Mouse (Mus musculus) stomach, embryonic 16.5 days (tissue): ENCODE data around the gene Cacybp. TPM values are rescaled to one million over a fixed set of nuclear protein-coding genes. Genes with fewer than 3 reads are reported as not detected.

Experiments used
- ATAC-seq: fragments of 200-750 bp; cut with Nextera tagmentation; 2 replicates; pipeline ENCODE4 v1.8.0; 2017; ENCODE audit warnings: moderate number of reproducible peaks, moderate TSS enrichment; ENCODE audit not compliant: insufficient read depth, low FRiP score
- H3K27ac ChIP-seq: fragments of 300-500 bp; sonication (generic); 2 replicates; pipeline ENCODE4 v1.5.1; 2014; ENCODE audit warnings: low read length
- H3K27me3 ChIP-seq: fragments of 300-500 bp; sonication (generic); 2 replicates; pipeline ENCODE4 v1.6.1; 2014; ENCODE audit warnings: low read length, control low read depth, mixed read lengths; ENCODE audit not compliant: control insufficient read depth, insufficient read depth
- H3K36me3 ChIP-seq: fragments of 300-500 bp; sonication (generic); 2 replicates; pipeline ENCODE4 v1.6.1; 2014; ENCODE audit warnings: low read length; ENCODE audit not compliant: control insufficient read depth, insufficient read depth
- H3K4me1 ChIP-seq: fragments of 300-500 bp; sonication (generic); 2 replicates; pipeline ENCODE4 v1.6.1; 2014; ENCODE audit warnings: low read length, control low read depth, mixed read lengths; ENCODE audit not compliant: control insufficient read depth, insufficient read depth
- H3K4me2 ChIP-seq: fragments of 300-500 bp; sonication (generic); 2 replicates; pipeline ENCODE4 v1.6.1; 2014; ENCODE audit warnings: low read depth, low read length, mixed read lengths
- H3K4me3 ChIP-seq: fragments of 300-500 bp; sonication (generic); replicated peaks from 2 replicates; pipeline ENCODE4 v1.5.1; 2014; ENCODE audit warnings: mild to moderate bottlenecking, low read length
- H3K9ac ChIP-seq: fragments of 300-500 bp; sonication (generic); 2 replicates; pipeline ENCODE4 v1.6.1; 2014; ENCODE audit warnings: low read length
- H3K9me3 ChIP-seq: fragments of 300-500 bp; sonication (generic); replicated peaks from 2 replicates; pipeline ENCODE4 v1.6.1; 2016; ENCODE audit warnings: low read length, control low read depth; ENCODE audit not compliant: control insufficient read depth
- WGBS: fragments of 180-500 bp; shearing (Covaris S2); extraction: QIAGEN DNeasy Blood & Tissue Kit; methylation state at CpG from one replicate; pipeline ENCODE4 v1.1.7; 2014; 5-methylcytosine and 5-hydroxymethylcytosine counted together
- polyA plus RNA-seq: library from polyadenylated mRNA; unstranded; fragments of >200 nt; fragmentation: Nextera tagmentation; extraction: Ambion mirVana; gene quantifications from 2 replicates; pipeline ENCODE4 v1.2.1, GENCODE M21; 2015

Gene Cacybp
- polyA plus RNA-seq = 173 and 189 TPM in 2 replicates

DNA sequence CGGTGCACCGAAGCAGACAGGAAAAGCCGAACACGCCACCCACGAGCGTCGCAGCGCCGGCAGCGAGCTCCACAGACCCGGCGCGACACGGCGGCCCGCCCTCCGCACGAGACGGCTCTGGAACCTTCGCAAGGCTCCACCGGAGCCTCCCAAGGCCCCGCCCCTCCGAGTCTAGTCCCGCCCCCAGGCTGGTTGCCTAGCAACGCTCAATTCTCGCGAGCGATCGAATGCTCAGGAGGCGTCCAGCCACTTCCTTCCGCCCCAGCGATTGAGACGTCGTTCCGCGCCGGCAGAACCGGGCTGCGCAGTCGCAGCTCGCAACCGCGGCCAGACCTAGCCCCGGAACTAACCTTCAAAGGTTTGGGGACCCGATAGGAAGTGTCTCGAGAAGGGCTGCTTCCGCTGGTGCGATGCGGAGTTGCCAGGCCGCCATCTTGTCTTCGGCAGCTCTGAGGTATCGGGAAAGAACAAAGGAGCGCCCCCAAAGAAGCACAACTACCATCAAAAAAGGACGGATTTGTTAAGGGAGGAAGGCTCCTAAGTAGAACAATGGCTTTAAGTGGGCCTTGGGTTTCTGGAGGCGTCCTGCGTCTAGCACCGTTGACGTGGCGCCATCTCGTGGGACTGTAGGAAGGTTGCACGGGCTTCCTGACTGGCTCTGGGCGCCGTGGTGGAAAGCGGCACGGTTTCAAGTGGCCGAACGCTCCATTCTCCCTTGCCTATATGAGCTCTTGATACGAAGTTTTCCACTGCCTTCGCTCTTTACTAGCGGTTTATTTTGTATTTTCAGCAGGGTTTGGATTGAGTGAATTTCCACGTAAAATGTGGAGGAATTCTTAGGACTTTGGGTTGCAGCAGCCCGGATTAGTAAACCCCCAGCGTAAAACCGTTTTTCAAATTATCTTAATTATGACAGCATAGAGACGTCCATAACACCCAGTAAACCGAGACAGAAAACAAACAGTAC, at the start of gene Cacybp:
Gene Cacybp (minus strand): TSS at position 173 of the 967 bp plus-strand sequence.
- no peaks in the 10 kb centered on the region for H3K9me3 ChIP-seq
- no peaks in the 10 kb centered on the region for H3K36me3 ChIP-seq
- no peaks in the 10 kb centered on the region for H3K27me3 ChIP-seq
- H3K4me2 ChIP-seq = peak within 1 kb of the TSS; percentile 70
- under 1% methylated on average over 76 of the region's 76 CpGs for WGBS
- H3K27ac ChIP-seq = peak within 1 kb of the TSS; percentile 98
- peak within 1 kb of the TSS; percentile 95 for H3K9ac ChIP-seq
- H3K4me1 ChIP-seq = peaks cover 16% of the 10 kb centered on the region
- H3K4me3 ChIP-seq = peak within 1 kb of the TSS; percentile 96
- ATAC-seq = peak; percentile 99

DNA sequence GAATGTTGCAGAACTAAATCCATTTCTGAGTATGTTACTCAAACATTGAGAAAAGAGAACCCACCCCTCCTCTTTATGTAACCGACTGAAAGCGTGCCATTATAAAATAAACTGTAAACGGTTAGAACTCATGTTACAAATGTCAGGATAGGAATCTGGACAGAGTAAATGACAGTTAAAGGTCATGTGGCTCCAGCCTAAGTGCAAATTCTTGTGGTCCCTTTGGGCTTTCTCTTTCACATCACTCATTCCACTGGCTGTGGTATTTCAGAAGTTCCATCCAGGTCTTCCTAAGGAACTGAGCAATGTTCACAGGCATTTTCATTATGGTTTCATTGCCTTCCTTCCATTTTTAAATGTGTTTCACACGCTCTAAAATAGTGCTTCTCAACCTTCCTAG, 49.7 kb upstream of the Cacybp start:
- Histone ChIP-seq H3K9ac (no peak overlapping the region), H3K4me2 (no peak overlapping the region), H3K36me3 (no peaks in the 10 kb centered on the region), H3K4me1 (peaks cover 10% of the 10 kb centered on the region), H3K9me3 (no peaks in the 10 kb centered on the region), H3K27ac (no peak overlapping the region), H3K4me3 (no peak overlapping the region), H3K27me3 (no peaks in the 10 kb centered on the region)
- no peak for ATAC-seq
- 44% methylated on average over 4 of the region's 4 CpGs for WGBS

DNA sequence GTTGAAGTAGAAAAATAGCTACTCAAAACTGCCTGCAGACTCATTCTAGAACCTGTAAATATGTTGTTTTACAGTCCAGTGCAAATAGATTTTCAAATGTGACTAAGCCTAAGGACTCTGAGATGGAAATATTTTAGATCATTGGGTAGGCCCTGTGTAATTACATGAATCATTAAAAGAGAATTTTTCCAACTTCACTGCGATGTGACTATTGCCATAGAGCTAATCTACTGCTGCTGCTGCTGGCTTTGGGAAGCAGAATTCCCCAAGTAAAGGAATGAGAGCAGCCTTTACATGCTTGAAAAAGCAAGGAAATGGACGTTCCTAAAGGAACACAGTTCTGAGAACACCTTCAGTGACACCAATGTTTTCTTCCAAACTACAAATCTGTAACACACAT, 49.2 kb upstream of the Cacybp start:
- Histone ChIP-seq H3K9me3 (no peaks in the 10 kb centered on the region), H3K4me1 (peaks cover 10% of the 10 kb centered on the region), H3K27ac (no peak overlapping the region), H3K36me3 (no peaks in the 10 kb centered on the region), H3K27me3 (no peaks in the 10 kb centered on the region), H3K4me3 (no peak overlapping the region), H3K4me2 (no peak overlapping the region), H3K9ac (no peak overlapping the region)
- 72% methylated on average over 2 of the region's 2 CpGs for WGBS
- no peak for ATAC-seq

DNA sequence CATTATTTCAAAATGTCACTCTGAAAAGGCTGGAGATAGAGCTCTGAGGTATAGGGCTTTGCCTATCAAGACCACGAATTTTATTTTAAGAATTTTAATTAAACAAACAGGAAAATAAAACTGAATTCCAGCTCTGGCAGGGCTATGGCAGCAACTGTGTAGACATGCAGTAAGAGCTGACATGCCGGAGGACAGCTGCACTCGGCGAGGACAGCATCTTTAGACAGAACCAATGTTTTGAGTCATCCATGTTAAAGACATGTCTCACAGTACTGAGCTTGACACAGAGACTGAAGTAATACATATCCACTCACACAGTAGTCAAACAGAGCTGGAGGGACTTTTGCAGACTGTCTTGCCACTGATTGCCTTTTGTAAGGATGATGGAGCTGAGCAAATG, 47.9 kb upstream of the Cacybp start:
- 74% methylated on average over 4 of the region's 4 CpGs for WGBS
- ATAC-seq = no peak
- Histone ChIP-seq H3K4me3 (no peak overlapping the region), H3K9ac (no peak overlapping the region), H3K4me2 (no peak overlapping the region), H3K36me3 (no peaks in the 10 kb centered on the region), H3K4me1 (peaks cover 10% of the 10 kb centered on the region), H3K27ac (no peak overlapping the region; the same call in 1 of the 2 replicates), H3K27me3 (no peaks in the 10 kb centered on the region), H3K9me3 (no peaks in the 10 kb centered on the region)

DNA sequence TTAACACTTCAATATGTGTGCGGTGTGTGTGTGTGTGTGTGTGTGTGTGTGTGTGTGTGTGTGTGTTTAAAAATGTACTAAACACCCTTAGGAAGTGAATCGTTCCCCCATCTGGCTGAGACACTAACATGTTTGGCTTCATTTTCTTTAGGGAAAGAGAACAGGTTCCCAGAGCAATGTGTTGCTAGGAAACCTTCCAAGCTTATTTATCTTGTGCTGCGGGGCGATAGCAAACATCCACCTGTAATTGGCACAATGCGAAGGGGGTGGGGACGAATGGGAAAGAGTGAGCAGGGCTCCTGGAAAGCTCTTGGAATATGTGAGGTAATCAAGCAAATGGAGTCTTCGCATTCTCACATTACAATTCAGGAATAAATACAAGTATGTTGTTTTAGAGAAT, 47.2 kb upstream of the Cacybp start:
- no peak overlapping the region for H3K4me2 ChIP-seq
- H3K36me3 ChIP-seq = no peaks in the 10 kb centered on the region
- no peak overlapping the region for H3K9ac ChIP-seq
- 36% methylated on average over 7 of the region's 7 CpGs for WGBS
- H3K4me3 ChIP-seq = no peak overlapping the region
- H3K27me3 ChIP-seq = no peaks in the 10 kb centered on the region
- peaks cover 10% of the 10 kb centered on the region for H3K4me1 ChIP-seq
- H3K27ac ChIP-seq = no peak overlapping the region
- ATAC-seq = peak; percentile 86; the same call in 1 of the 2 replicates
- no peaks in the 10 kb centered on the region for H3K9me3 ChIP-seq

DNA sequence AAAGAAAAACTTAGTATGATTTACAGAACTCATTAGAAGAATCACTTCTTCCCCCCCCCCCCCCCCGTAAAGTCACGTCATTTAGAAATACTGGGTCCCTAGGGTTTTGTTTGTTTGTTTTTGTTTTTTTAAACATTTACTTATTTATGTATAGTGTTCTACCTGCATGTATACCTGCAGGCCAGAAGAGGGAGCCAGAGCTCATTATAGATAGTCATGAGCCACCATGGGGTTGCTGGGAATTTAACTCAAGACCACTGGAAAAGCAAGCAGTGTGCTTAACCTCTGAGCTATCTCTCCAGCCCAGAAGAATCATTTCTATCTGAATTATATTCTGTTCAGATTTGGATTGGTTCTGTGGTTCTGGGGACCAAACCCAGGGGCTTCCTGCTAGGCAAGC, 40.4 kb upstream of the Cacybp start:
- no peaks in the 10 kb centered on the region for H3K27me3 ChIP-seq
- no peak for ATAC-seq
- WGBS = 87% methylated on average over 2 of the region's 2 CpGs
- H3K36me3 ChIP-seq = peaks cover 2% of the 10 kb centered on the region; the same call in 1 of the 2 replicates
- no peak overlapping the region for H3K27ac ChIP-seq
- H3K4me2 ChIP-seq = no peak overlapping the region
- no peaks in the 10 kb centered on the region for H3K4me1 ChIP-seq
- H3K9ac ChIP-seq = no peak overlapping the region
- no peaks in the 10 kb centered on the region for H3K9me3 ChIP-seq
- H3K4me3 ChIP-seq = no peak overlapping the region

DNA sequence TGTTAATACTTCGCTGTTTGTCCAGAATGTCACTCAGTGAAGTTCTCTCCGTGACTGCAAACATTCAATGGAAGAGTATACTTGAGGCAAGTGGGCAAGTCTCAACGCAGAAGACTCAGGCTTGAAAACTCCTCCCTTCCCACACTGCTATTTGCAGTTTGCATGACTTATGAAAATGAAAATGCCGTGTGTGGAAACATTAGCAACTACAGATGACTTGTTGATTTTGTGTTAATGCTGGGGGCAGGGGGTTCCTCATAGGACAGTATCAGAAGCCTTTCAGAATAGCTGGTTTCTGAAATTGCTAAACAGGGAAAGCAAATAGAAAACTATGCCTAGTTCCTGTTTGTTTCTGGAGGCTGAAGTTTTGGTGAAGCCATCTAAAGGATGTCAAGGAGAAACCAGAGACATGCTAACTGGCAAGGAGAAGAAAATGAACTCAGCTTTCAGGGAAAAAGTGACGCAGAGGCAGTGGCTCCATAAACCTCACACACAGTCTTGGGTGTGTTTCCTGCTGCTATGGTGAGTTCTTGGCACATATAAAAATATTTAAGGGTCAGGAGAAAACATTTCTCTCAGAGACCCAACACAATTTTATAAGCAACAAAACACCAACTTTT, 38.8 kb upstream of the Cacybp start:
- Histone ChIP-seq H3K27ac (peak overlapping the region; percentile 18; the same call in 1 of the 2 replicates), H3K9ac (no peak overlapping the region), H3K36me3 (peaks cover 2% of the 10 kb centered on the region; the same call in 1 of the 2 replicates), H3K4me3 (no peak overlapping the region), H3K4me1 (no peaks in the 10 kb centered on the region), H3K9me3 (no peaks in the 10 kb centered on the region), H3K4me2 (0 out of 2 replicates have a peak overlapping the region, but pooled peaks have one; percentile 1), H3K27me3 (no peaks in the 10 kb centered on the region)
- WGBS = 64% methylated on average over 5 of the region's 5 CpGs
- ATAC-seq = no peak

DNA sequence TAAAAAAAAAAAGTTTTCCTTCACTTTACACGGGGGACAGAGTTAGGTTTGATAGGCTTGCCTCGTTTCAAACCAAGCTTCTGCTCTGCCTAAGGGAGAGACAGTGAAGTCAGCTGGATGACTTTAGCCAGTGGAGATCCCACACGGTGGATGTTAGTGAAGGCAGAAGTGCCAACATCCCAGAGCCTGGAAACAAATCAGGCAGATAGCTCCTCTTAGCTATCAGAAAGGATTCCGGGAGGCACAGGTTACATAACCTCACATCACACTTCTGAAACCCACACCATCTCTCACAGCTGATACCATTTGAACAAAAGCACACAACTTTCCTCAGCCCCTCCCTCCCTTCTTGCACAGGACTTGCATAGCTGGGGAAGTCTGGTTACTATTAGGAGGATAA, 38.1 kb upstream of the Cacybp start:
- 47% methylated on average over 4 of the region's 4 CpGs for WGBS
- peaks cover 2% of the 10 kb centered on the region; the same call in 1 of the 2 replicates for H3K36me3 ChIP-seq
- 0 out of 2 replicates have a peak overlapping the region, but pooled peaks have one; percentile 9 for H3K4me3 ChIP-seq
- H3K27ac ChIP-seq = peak overlapping the region; percentile 68
- H3K4me1 ChIP-seq = no peaks in the 10 kb centered on the region
- no peak overlapping the region for H3K4me2 ChIP-seq
- no peaks in the 10 kb centered on the region for H3K27me3 ChIP-seq
- H3K9ac ChIP-seq = no peak overlapping the region; the same call in 1 of the 2 replicates
- H3K9me3 ChIP-seq = no peaks in the 10 kb centered on the region
- no peak for ATAC-seq

DNA sequence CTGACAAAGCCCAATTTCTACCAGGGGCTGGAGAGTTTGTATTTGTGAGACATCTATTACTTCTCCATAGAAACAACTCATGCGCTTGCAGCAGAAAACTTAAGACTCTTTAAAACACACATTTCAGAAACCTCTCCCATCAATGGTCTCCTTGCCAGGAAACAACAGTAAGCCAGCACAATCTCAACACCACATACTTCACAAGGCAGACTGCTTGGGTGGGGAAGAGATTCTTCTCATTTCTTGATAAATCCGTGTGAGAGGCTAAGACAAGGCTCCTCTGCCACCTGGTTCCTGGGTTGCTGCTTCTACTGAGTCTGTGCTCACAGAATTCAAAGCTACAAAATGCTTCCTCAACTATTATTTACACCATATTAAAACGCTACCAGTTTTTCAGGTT, 37.1 kb upstream of the Cacybp start:
- Histone ChIP-seq H3K4me2 (no peak overlapping the region), H3K27me3 (no peaks in the 10 kb centered on the region), H3K9me3 (no peaks in the 10 kb centered on the region), H3K27ac (peak overlapping the region; percentile 68; the same call in 1 of the 2 replicates), H3K4me3 (no peak overlapping the region), H3K36me3 (peaks cover 2% of the 10 kb centered on the region; the same call in 1 of the 2 replicates), H3K4me1 (no peaks in the 10 kb centered on the region), H3K9ac (no peak overlapping the region)
- ATAC-seq = no peak
- WGBS = 56% methylated on average over 3 of the region's 3 CpGs
